Mouse (Mus musculus) thymus, postnatal 4 days (tissue): Measurements from ENCODE around the gene Iqgap2.
A peak's percentile ranks its signal among the peaks of the same experiment; 100 is the strongest.

ENCODE experiments used
- DNase-seq: peaks from one replicate; pipeline ENCODE4 v3.0.0; 2021

The Iqgap2 gene

DNA sequence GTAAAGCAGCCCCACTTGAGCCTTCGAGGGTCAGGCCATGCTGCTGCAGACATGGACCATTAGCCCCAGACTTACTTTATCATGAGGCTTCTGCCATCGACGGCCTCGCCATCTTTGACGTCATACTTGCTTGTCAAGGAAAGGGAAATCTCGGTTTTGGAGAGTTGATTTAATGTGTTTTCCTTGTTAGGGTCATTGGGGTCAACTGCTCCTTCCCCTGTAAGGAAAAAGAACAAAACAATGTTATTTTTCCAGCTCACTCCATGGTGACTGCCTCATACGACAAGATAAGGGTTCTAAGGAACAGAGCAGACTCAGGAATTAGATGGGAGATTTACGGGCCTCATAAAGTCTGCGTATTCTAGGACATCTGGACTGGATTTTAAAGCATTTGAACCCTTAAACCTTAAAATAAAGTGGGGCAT, 245.0 kb downstream of the Iqgap2 start:
- DNase-seq, result no peak

DNA sequence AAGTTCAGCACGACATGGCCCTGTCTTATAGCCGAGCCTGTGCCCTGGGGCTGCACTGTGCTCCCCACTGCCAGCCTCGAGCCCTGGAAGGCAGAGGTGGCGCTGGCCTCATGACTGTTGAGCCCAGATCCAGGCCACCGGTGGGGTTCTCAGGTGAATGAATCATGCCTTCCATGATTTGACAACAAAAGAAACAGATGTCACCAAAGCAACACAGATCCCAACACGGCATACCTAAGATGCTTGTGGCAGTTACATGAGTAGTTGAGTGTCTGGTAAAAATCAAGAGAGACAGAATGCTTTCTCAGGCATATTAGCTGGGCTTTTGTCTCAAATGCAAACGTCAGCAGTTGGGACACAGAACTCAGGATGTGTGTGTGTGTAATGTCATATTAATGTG, 248.0 kb downstream of the Iqgap2 start:
- DNase-seq, result no peak

DNA sequence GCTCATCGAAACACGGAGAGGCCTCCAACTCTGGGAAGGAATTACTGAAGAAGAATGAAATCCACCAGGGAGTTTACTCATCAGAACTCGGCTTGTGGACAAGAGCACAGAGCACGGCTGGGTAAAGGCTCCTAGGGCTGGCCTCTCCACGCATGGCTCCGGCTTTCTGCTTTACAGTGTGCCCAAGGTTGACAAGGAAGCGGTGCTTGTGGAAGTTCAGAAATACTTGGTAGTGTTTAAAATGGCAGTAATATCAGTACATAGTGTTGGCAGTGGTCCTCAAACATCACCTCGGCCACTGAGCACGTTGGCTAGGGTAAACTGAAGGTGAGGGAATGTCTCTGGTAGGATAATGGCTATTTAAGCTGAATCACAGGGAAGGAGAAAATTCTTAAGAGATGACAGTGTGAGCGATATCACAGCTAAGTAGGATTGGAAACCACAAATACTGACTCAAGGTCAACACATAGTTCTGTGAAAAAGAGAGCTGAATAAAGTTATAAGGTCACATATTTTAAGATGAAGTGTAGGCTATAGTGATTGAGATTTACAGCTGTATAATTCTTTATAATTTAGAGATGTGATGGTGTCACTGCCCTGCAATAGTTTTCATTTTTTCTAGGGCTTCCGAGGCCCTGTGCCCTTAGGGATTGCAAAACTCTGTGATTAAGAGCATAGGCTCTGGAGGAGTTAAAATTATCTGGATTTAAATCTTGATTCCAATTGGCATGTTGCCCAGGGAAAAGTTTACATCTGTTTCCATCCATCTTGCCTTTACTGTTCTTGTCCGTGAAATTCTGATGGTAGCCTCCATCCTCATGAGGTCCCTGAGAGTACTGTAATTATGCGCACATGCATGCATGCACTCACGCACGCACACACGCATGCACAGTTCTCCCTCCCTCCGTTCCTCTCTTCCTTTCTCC, 250.4 kb downstream of the Iqgap2 start:
- DNase-seq, result no peak

DNA sequence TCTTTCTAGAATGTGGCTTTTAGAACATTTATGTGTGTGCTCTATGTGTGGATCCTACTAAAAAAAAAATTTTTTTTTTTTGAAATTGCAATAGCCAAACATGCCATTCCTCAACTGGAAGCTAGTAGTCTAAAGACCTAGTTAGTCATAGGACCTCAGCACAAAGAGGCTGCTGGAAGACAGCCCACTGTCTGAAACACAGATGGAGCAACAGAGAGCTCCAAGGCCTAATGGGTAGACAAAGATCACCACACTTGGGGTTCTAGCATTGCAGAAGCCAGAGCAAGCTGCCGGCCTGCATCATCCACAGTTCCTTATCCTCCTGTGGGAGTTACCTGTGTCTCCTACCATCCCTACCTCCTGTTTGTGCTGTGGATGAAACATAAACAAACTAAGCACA, 251.3 kb downstream of the Iqgap2 start:
- DNase-seq, result no peak

DNA sequence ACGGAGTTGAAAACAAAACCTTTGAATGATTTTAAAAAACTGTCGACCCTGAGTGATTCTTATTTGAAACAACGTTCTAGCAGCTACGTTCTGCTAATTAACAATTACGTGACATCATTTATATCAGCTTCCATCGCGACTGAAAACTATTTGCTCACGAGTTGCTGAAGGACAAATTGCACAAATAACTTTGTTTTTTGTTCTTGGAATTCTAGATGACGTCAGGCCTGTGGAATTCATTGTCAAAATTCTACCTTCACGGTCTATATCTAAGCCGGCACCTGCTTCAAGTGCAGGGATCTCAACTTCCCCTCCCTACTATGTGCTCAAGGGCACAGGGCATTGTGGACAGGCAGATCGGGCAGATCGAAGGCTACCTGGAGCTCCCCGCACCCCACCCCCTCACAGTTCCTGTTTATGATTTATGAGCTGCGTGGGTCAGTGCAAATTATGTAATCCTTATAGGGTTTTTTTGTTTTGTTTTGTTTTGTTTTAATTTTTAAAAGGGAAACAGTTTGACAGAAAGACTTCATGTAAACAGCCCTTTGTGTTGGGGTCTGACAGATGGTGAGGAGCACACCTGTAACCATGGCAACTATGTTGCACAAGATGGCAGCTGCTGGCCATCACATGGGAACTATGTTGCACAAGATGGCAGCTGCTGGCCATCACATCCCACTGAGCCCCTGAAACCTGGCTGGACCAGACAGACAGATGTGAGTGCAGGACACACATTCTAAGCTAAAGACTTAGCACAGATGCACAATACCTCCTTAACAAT, 252.2 kb downstream of the Iqgap2 start:
- DNase-seq, result no peak

DNA sequence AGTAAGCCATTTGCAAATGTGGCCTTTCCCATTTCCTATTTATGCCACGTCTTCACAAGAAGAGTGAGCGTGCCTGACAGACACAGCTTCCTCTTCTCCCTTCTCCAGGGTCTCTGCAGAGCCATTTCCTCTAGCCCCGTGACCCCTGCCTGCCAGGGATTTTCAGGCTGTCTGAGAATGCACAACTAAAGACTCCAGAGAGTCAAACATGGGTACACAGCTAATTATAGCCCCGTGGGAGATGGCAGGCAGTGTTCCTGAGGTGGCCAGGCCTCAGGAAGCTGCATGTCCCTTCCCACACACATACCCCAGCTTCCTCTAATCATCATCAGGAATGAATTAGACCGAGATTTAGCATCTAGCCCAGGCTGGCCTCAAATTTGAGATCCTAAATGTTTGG, 252.8 kb downstream of the Iqgap2 start:
- no peak for DNase-seq

DNA sequence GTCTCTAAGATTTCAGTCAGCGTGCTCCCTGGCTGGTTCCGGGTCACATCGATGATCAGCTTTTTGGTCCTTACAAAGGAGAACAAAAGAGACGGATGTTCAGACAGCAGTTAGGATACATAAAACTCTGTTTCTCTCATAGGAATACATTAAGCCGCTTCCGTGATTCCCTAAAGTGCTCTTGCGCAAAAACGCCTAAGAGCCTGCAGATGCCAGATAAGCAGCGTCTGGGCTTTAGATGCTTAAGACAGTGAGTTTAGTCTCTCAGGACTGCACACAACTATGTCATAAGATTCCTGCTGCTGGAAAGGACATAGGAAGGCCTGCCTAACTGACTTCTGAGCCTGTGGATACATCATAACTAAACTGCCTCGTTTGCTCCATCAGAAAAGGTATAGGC, 254.0 kb downstream of the Iqgap2 start:
- no peak for DNase-seq

DNA sequence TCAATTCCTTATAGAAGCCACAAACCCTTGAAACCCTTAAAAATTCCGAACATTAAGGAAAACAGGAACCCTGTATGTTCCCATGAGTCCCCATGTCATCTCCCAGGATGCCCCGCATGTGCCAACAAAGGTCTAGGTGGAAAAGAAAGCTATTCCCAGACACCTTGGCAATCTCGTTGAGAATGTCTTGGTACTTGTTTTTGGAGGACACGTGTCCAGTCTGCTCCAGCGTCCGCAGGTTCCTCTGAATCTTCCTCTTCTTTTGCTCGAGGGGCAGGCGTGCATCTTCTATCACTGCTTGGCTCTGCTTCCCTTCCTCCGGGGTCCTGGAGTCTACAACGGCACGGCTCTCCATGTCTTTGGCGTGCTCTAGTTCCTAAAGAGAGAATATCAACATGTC, 256.4 kb downstream of the Iqgap2 start:
- no peak for DNase-seq

DNA sequence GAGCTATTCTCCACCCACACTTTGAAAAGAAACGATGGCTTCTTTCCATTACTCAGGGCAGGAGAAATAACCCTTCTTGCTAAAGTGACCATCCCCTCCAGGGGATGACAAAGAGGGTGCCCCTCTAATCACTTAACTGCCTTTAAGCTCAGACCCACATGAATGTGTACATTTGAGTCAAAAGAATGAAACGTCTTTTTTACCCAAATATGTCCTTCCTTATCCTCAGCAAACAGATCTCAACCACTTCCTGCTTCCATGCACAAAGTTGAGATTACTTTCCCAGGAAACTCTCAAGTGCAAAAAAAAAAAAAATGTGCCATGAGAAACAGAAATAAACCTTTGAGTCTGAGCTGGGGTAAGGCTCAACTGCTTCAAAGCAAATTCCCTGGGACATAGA, 257.3 kb downstream of the Iqgap2 start:
- DNase-seq, result no peak

DNA sequence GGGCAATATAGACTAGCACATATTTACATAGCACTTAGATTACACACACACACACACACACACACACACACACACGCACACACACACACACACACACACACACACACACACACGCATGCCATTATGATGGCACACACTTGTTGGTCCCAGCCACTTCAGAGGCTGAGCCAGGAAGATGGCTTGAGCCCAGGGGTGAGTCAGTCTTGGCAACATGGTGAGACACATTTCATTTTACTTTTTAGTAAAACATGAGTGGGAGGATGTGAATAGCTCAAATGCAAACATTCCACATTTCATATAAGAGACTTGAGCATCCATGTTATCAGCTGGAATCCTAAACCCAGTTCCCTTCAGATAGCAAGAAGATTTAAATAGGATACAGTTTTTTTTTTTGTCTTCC, 258.3 kb downstream of the Iqgap2 start:
- DNase-seq, result no peak

DNA sequence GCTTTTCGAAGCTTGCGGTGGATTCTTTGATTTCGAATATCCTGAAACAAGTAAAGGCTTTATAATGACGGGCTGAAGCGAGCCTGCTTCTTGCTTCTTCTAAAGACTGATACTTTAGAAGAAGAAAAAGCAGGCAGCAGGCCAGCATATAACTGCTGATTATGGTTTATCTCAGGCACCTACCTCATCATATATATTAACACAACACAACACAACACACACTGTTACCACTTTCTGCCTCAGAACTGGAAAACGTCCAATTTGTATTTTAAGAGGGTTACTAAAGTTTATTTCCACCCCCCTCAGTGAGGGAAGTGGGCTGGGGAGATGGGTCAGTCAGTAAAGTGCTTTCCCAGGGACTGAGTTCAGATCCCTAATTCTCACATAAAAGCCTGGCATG, 259.6 kb downstream of the Iqgap2 start:
- DNase-seq, result no peak

DNA sequence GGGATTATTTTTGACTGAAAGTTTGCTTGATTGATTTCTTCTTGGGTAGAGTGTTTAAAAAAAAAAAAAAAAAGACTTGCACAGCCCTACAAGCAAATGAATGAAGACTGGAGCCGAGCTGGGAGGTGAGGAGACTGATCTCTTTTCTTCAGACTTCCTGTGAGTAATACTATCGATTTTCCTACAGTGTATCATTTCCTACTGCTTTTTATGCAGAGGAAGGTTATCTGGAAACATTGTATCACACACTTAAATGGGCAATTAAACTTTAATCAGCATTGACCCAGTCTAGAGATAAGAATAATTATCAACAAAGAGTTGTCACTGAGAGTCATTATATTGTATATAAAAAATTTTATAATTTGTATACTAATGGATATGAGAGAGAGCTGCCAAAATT, 261.0 kb downstream of the Iqgap2 start:
- DNase-seq, result no peak

DNA sequence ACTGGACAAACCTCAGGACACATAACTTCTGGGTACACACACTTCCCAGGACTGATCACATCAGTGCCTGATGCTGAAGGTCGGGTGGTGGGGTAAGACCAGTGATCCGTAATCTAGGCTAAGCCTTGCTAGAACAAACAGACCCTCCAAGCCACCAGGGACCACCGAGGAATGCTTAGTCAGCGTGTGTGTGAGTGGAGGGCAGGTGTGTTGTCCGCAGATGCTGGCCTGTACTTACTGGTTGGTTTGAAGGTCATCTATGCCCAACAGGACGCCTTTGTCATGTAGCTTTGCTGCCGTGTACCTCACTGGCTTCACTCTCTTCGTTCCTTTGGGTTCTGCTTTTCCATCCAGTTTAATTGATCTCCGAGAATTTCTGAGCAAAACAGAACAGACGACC, 262.0 kb downstream of the Iqgap2 start:
- no peak for DNase-seq

DNA sequence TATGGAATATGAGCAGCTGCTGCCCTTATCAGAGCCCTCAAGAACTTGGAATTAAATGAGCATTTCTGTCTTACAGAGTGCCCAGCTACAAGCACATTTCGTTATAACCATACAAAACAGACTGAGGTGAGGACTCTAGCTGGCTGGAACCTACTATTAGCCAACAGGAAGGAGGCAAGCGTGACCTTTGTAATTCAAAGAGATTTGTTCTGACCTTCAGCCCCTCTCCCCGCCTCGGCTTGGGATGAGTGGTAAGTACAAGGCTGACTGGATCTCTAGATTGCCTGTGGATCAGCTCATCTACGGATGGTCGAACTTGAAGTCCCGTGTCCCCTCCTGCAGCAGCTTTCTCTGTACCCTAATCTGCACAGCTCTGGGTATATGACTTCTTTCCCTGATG, 265.0 kb downstream of the Iqgap2 start:
- no peak for DNase-seq

DNA sequence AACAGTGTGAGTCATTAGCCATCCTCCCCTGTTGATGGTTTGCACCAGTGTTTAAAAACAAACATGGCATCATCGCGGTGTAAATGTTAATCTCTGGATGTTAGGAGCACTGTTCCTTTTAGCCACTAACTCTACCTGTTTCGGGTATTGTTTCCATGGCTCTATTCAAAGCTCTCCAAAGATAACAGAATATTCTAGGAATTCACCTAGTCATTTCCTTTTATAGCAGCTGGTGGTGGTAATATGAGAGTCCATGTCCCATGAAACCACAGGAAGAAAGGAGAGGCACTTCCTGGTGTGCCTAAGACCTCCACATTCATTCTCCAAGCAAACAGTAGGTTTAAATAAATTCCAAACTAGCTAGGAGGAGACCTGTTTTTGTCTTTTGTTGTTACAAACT, 268.7 kb downstream of the Iqgap2 start:
- DNase-seq, result no peak

DNA sequence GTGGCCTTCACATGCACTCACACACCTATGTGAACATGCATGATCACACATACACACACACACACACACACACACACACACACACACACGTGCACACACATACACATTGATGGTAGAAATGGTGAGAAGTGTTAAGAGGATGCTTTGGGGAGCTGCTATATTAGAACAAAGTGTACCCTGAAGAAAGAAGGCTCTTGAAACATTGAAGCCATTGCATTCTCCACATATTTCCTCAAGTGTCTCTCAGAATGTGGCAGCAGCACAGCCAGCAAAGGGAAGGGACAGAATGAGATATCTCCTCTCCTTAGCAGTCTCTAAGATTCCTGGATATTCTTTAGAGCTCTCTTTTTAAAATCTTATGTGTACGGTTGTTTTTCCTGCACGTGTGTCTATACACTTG, 270.2 kb downstream of the Iqgap2 start:
- no peak for DNase-seq

DNA sequence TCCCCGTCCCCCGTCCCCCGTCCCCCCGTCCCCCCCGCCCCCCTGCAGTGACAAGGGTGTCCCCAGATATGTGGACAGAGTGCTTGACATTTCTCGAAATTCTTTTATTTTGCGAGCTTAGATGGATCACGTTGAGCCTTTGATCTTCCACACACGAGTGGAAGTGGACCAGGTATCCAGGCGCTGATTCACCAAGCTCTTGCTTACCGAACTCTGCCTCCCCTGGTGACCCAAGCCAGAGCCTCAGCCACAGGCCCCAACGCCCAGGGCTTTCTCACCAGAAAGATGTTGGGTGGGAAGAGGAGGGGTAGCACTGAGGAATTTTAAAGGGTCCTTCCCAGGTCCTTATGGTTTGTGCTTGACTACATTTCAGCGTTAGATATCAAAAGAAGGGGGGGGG, 272.9 kb downstream of the Iqgap2 start:
- no peak for DNase-seq

DNA sequence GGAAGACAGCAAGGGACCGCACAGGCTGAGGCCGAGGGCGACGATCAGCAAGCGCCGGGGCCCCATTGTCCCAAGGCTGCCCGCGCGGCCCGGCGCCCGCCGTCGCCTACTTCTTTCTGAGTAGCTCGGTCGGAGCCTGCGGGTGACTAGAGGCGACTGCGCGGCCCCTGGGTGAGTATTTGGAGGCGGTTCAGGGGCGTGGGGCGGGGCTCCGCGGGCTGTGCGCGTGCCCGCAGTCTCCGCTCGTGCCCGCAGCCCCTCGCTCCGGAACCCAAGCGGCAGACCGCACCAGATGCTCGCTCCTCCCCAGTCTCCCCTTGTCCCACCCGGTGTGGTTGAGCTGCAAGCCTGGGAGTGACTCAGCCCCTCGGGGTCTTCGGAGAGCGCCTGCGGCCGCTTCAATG, 273.4 kb downstream of the Iqgap2 start, which contains the start of gene F2r:
Gene F2r, minus strand, starts transcription at position 179 of the 404 bp plus-strand sequence.
- peak; percentile 91 for DNase-seq

DNA sequence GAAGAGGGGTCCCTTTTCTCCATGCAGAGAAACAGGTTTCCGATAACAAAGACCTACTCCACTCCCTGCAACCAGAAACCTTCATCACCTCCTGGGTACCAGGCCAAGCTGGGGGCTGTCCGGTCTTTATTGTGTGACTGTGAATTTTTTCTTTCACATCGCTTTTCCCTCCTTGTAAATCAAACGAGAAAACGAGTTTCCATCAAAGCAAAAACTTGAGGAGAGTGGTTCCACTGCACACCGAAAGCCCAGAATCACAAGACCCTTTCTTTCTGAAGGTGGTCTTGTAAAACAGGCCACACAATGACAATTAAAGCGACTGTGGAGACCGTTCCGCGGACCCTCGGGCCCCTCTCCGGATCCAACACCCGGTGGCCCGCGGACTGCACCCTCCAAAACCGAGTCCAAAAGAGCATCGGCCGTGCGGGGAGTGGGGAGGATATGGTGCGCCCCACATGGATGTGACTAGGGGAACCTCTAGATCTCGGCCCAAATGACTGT, 274.0 kb downstream of the Iqgap2 start:
- no peak for DNase-seq

DNA sequence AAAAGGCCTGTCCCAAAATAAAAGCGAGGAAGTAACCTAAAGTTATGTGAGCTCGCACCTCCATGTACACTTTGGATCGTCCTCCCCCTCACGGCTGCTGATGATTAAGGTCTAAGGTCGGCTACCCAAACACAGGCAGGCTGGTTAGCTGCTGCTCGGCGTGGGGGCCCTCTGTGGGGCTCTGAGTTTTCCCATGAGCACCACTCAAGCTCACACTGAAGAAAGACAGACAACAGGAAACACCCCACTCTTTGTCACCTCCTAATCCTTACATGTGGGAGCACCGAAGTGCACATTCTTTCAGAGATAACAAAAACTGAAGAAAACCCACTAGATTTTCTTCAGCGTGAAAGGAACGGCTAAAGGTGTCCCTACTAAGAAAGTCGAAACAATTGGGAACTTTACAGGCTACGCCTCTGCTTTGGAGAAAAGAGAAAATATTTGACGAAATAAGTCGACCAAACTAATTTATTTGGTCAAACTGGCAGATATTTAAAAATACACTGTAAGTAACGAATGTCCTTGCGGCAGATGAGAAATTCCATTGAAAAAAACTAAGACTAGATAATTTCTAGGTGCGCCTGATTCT, 274.5 kb downstream of the Iqgap2 start:
- DNase-seq, result peak; percentile 70

DNA sequence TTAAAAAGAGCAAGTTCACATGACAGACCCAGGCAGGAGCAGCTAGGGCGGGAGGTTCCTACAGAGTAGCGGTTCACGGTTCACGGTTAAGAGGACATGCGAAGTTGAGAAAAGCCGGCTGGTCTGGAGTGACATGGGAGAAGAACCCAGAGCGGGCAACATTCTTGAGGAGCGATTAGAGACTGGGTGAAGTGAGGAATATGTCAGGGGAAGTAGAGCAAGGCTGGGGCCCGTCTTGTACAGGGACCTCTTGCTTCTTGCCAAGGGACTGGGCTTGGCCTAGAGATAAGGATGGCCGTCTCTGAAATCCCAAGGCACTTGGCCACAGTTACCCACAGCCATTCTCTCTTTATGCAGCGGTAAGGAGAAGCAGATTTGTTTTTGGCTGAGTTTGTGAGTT, 275.2 kb downstream of the Iqgap2 start:
- DNase-seq, result no peak

DNA sequence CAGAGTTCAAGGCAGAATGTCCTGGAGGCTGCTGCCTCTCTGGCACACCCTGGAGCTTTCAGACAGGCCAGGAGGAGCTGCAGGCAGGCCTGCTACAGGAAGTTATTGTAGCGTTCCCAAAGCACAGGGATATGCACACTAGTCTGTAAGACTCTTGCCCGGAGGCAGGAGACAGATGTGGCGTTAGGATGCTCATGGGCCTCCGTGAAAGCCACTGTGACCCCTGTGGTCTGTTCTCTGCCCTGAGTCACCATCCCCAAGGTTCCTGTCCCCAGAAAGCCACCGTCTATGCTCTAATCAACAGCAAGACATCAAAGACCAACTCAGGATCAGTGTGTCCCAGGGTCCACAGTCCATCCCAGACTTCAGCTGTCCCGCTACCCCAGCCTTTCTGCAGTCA, 277.0 kb downstream of the Iqgap2 start:
- no peak for DNase-seq

DNA sequence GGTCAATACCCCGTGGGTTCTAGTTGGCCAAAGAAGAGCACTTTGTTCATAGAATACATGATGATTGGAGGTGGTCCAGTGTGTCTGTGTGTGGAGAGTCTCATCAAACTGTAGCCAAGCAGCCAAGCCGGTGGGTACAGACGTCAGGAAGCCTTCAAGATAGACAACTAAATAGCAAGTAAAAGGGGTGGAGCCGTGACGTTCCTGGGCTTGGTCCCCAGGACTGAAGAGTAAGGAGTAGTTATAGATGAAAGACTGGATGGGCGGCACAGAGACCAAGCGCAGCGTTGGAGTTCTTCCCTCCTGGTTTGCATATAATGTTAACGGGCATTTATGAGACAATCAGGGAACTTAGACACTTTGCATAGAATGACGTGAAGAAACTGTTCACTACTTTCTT, 279.5 kb downstream of the Iqgap2 start:
- no peak for DNase-seq

DNA sequence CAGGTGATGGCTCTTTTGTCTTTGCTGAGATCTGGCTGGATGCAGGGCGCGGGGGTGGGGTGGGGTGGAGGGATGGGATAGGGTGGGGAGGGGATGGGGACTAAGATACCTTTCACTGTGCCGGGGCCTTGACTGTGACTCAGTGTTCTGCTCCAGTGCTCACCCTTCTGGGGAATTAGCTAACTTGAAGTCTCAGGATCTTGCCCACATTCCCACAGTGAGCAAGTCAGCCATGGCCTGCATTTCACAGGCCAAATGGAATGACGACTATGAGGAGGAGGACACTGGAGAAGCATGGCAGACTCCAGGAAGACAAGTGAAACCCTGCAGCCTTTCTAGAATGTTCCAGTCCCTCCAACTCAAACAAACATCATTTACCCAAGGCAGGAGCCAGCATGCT, 280.0 kb downstream of the Iqgap2 start:
- DNase-seq, result no peak
